Mouse (Mus musculus): ENCODE measurements around the gene 0610009B22Rik. TPM values are rescaled to one million over a fixed set of nuclear protein-coding genes. Genes with fewer than 3 reads are reported as not detected.
"Not testable (repeated sequence)": the region's sequence is repeated elsewhere in the genome, so short reads cannot be mapped to it uniquely, and the experiment has no call there.

0610009B22Rik gene
- total RNA-seq (2017) = 18.0 and 18.5 TPM in 2 replicates

- ATAC-seq (replicated peaks in 1 of 2; ENCODE audit: insufficient read depth in 1 of 2, low FRiP score in 2 of 2, low TSS enrichment in 1 of 2, low read depth in 1 of 2, poor library complexity in 2 of 2, severe bottlenecking in 2 of 2) = peak; percentile 97 to 98
Measured at GRCm38 (mm10) chr11:51688330-51689328, at the start of gene 0610009B22Rik. 0610009B22Rik (minus strand) TSS chr11:51688874.

GRCm38 (mm10) chr11:51734218-51734617, 45.5 kb upstream of the 0610009B22Rik start:
- ATAC-seq (replicated peaks in 1 of 2; ENCODE audit: insufficient read depth in 1 of 2, low FRiP score in 2 of 2, low TSS enrichment in 1 of 2, low read depth in 1 of 2, poor library complexity in 2 of 2, severe bottlenecking in 2 of 2) = not testable (repeated sequence)

GRCm38 (mm10) chr11:51732883-51733282, 44.2 kb upstream of the 0610009B22Rik start:
- no peak for ATAC-seq (replicated peaks in 1 of 2; ENCODE audit: insufficient read depth in 1 of 2, low FRiP score in 2 of 2, low TSS enrichment in 1 of 2, low read depth in 1 of 2, poor library complexity in 2 of 2, severe bottlenecking in 2 of 2)

- ATAC-seq (replicated peaks in 1 of 2; ENCODE audit: insufficient read depth in 1 of 2, low FRiP score in 2 of 2, low TSS enrichment in 1 of 2, low read depth in 1 of 2, poor library complexity in 2 of 2, severe bottlenecking in 2 of 2) = no peak
Measured at GRCm38 (mm10) chr11:51721066-51721465, 32.4 kb upstream of the 0610009B22Rik start.

GRCm38 (mm10) chr11:51707080-51707479, 18.4 kb upstream of the 0610009B22Rik start:
- no peak for ATAC-seq (replicated peaks in 1 of 2; ENCODE audit: insufficient read depth in 1 of 2, low FRiP score in 2 of 2, low TSS enrichment in 1 of 2, low read depth in 1 of 2, poor library complexity in 2 of 2, severe bottlenecking in 2 of 2)

- no peak for ATAC-seq (replicated peaks in 1 of 2; ENCODE audit: insufficient read depth in 1 of 2, low FRiP score in 2 of 2, low TSS enrichment in 1 of 2, low read depth in 1 of 2, poor library complexity in 2 of 2, severe bottlenecking in 2 of 2)
Measured at GRCm38 (mm10) chr11:51706451-51706850, 17.8 kb upstream of the 0610009B22Rik start.

- ATAC-seq (replicated peaks in 1 of 2; ENCODE audit: insufficient read depth in 1 of 2, low FRiP score in 2 of 2, low TSS enrichment in 1 of 2, low read depth in 1 of 2, poor library complexity in 2 of 2, severe bottlenecking in 2 of 2) = no peak
Measured at GRCm38 (mm10) chr11:51703379-51703998, 14.8 kb upstream of the 0610009B22Rik start.

- ATAC-seq (replicated peaks in 1 of 2; ENCODE audit: insufficient read depth in 1 of 2, low FRiP score in 2 of 2, low TSS enrichment in 1 of 2, low read depth in 1 of 2, poor library complexity in 2 of 2, severe bottlenecking in 2 of 2) = no peak
Measured at GRCm38 (mm10) chr11:51702831-51703230, 14.2 kb upstream of the 0610009B22Rik start.

GRCm38 (mm10) chr11:51694984-51695383, 6.3 kb upstream of the 0610009B22Rik start:
- ATAC-seq (replicated peaks in 1 of 2; ENCODE audit: insufficient read depth in 1 of 2, low FRiP score in 2 of 2, low TSS enrichment in 1 of 2, low read depth in 1 of 2, poor library complexity in 2 of 2, severe bottlenecking in 2 of 2) = no peak

- ATAC-seq (replicated peaks in 1 of 2; ENCODE audit: insufficient read depth in 1 of 2, low FRiP score in 2 of 2, low TSS enrichment in 1 of 2, low read depth in 1 of 2, poor library complexity in 2 of 2, severe bottlenecking in 2 of 2) = not testable (repeated sequence)
Measured at GRCm38 (mm10) chr11:51690597-51690996, 1.9 kb upstream of the 0610009B22Rik start.

GRCm38 (mm10) chr11:51689343-51689742, 669 bp upstream of the 0610009B22Rik start:
- no peak for ATAC-seq (replicated peaks in 1 of 2; ENCODE audit: insufficient read depth in 1 of 2, low FRiP score in 2 of 2, low TSS enrichment in 1 of 2, low read depth in 1 of 2, poor library complexity in 2 of 2, severe bottlenecking in 2 of 2)

- ATAC-seq (replicated peaks in 1 of 2; ENCODE audit: insufficient read depth in 1 of 2, low FRiP score in 2 of 2, low TSS enrichment in 1 of 2, low read depth in 1 of 2, poor library complexity in 2 of 2, severe bottlenecking in 2 of 2) = peak in 1 of 2 experiments; percentile 18; a peak in 1 of 4 replicates
Measured at GRCm38 (mm10) chr11:51681976-51682374, 6.7 kb downstream of the 0610009B22Rik start.

GRCm38 (mm10) chr11:51681324-51681975, 7.2 kb downstream of the 0610009B22Rik start:
- ATAC-seq (replicated peaks in 1 of 2; ENCODE audit: insufficient read depth in 1 of 2, low FRiP score in 2 of 2, low TSS enrichment in 1 of 2, low read depth in 1 of 2, poor library complexity in 2 of 2, severe bottlenecking in 2 of 2) = peak; percentile 80 to 87

GRCm38 (mm10) chr11:51679466-51679865, 9.2 kb downstream of the 0610009B22Rik start:
- ATAC-seq (replicated peaks in 1 of 2; ENCODE audit: insufficient read depth in 1 of 2, low FRiP score in 2 of 2, low TSS enrichment in 1 of 2, low read depth in 1 of 2, poor library complexity in 2 of 2, severe bottlenecking in 2 of 2) = no peak

GRCm38 (mm10) chr11:51677737-51678418, 10.8 kb downstream of the 0610009B22Rik start:
- peak in 1 of 2 experiments; percentile 31; a peak in 2 of 4 replicates for ATAC-seq (replicated peaks in 1 of 2; ENCODE audit: insufficient read depth in 1 of 2, low FRiP score in 2 of 2, low TSS enrichment in 1 of 2, low read depth in 1 of 2, poor library complexity in 2 of 2, severe bottlenecking in 2 of 2)

GRCm38 (mm10) chr11:51675386-51675785, 13.3 kb downstream of the 0610009B22Rik start:
- ATAC-seq (replicated peaks in 1 of 2; ENCODE audit: insufficient read depth in 1 of 2, low FRiP score in 2 of 2, low TSS enrichment in 1 of 2, low read depth in 1 of 2, poor library complexity in 2 of 2, severe bottlenecking in 2 of 2) = no peak

- no peak for ATAC-seq (replicated peaks in 1 of 2; ENCODE audit: insufficient read depth in 1 of 2, low FRiP score in 2 of 2, low TSS enrichment in 1 of 2, low read depth in 1 of 2, poor library complexity in 2 of 2, severe bottlenecking in 2 of 2)
Measured at GRCm38 (mm10) chr11:51673291-51673690, 15.4 kb downstream of the 0610009B22Rik start.

Data from hematopoietic stem cell, adult 5-6 weeks (primary cell).